7 mouse cellular contexts compared by ENCODE assay signal in genomic region chr11:4218637-4219036, GRCm38 (mm10). TPM values are rescaled to one million over a fixed set of nuclear protein-coding genes. Genes with fewer than 3 reads are reported as not detected.
DNase-seq lines count a peak whose midpoint lies in the region; ATAC-seq lines count a peak whose summit lies in the region.

No protein-coding gene starts in this region.

- H3K27me3 ChIP-seq in megakaryocyte, embryonic 14.5 days (replicated peaks) = peaks cover 54% of the 10 kb centered on the region
- peaks cover 39% of the 10 kb centered on the region for H3K27me3 ChIP-seq in forebrain, embryonic 10.5 days (ENCODE audit: poor library complexity, severe bottlenecking)
- peaks cover 27% of the 10 kb centered on the region for H3K27me3 ChIP-seq in limb, embryonic 13.5 days
- no peaks in the 10 kb centered on the region for H3K27me3 ChIP-seq in stomach, embryonic 14.5 days (ENCODE audit: control insufficient read depth, insufficient read depth, low read length)

- H3K9ac ChIP-seq in limb, embryonic 13.5 days = peak overlapping the region; percentile 69
- H3K9ac ChIP-seq in stomach, embryonic 14.5 days (replicated peaks; ENCODE audit: low read depth, low read length) = peak overlapping the region; percentile 42; the same call in 1 of the 2 replicates

- H3K27ac ChIP-seq in forebrain, embryonic 10.5 days = peak overlapping the region; percentile 66
- H3K27ac ChIP-seq in limb, embryonic 13.5 days = no peak overlapping the region
- no peak overlapping the region for H3K27ac ChIP-seq in stomach, embryonic 14.5 days (ENCODE audit: low read length)

- 6% methylated on average over 6 of the region's 6 CpGs for WGBS in forebrain, embryonic 10.5 days
- 5% methylated on average over 6 of the region's 6 CpGs for WGBS in limb, embryonic 13.5 days
- WGBS in stomach, embryonic 14.5 days = 11% methylated on average over 6 of the region's 6 CpGs

- peaks cover 5% of the 10 kb centered on the region; the same call in 1 of the 2 replicates for H3K9me3 ChIP-seq in megakaryocyte, embryonic 14.5 days
- H3K9me3 ChIP-seq in forebrain, embryonic 10.5 days = no peaks in the 10 kb centered on the region; the same call in 1 of the 2 replicates
- no peaks in the 10 kb centered on the region for H3K9me3 ChIP-seq in limb, embryonic 13.5 days
- H3K9me3 ChIP-seq in stomach, embryonic 14.5 days (ENCODE audit: control insufficient read depth, low read depth, low read length) = no peaks in the 10 kb centered on the region

- peak overlapping the region; percentile 92 for H3K4me3 ChIP-seq in megakaryocyte, embryonic 14.5 days (replicated peaks)
- H3K4me3 ChIP-seq in forebrain, embryonic 10.5 days = peak overlapping the region; percentile 64
- peak overlapping the region; percentile 54 for H3K4me3 ChIP-seq in limb, embryonic 13.5 days
- H3K4me3 ChIP-seq in stomach, embryonic 14.5 days (ENCODE audit: low read depth, low read length) = peak overlapping the region; percentile 39

- H3K4me1 ChIP-seq in megakaryocyte, embryonic 14.5 days = peaks cover 34% of the 10 kb centered on the region
- peaks cover 34% of the 10 kb centered on the region for H3K4me1 ChIP-seq in forebrain, embryonic 10.5 days
- H3K4me1 ChIP-seq in limb, embryonic 13.5 days = peaks cover 18% of the 10 kb centered on the region
- peaks cover 9% of the 10 kb centered on the region; the same call in 1 of the 2 replicates for H3K4me1 ChIP-seq in stomach, embryonic 14.5 days (ENCODE audit: control insufficient read depth, insufficient read depth, low read length)

- DNase-seq in forebrain, embryonic 10.5 days (ENCODE audit: extremely low spot score, low spot score) = no peak
- DNase-seq in layer of hippocampus, adult 9-10 months (ENCODE audit: low spot score) = no peak
- DNase-seq in left cerebral cortex, postnatal 10 days (ENCODE audit: extremely low spot score in 1 of 2, low spot score in 2 of 2) = no peak

- H3K36me3 ChIP-seq in megakaryocyte, embryonic 14.5 days (replicated peaks; ENCODE audit: low read length) = peaks cover 23% of the 10 kb centered on the region
- H3K36me3 ChIP-seq in forebrain, embryonic 10.5 days (replicated peaks) = peaks cover 28% of the 10 kb centered on the region
- H3K36me3 ChIP-seq in limb, embryonic 13.5 days = peaks cover 34% of the 10 kb centered on the region
- peaks cover 10% of the 10 kb centered on the region for H3K36me3 ChIP-seq in stomach, embryonic 14.5 days (ENCODE audit: control insufficient read depth, insufficient read depth, low read length)

- no peak for ATAC-seq in megakaryocyte, adult 5-6 weeks (ENCODE audit: poor library complexity, severe bottlenecking)
- ATAC-seq in limb, embryonic 13.5 days (ENCODE audit: low FRiP score, low read depth) = no peak
- ATAC-seq in stomach, embryonic 14.5 days (ENCODE audit: insufficient number of reproducible peaks, insufficient read depth, low FRiP score, low read depth) = no peak

- intact Hi-C loops in left cerebral cortex, postnatal 10 days (cut with DNase I) = loop anchor here (2.0 to 5.0 kb wide), 2 partner anchors 58 to 81 kb away; partner anchors contain the start of genes Ccdc157, Rnf215 and Sf3a1

- H3K4me2 ChIP-seq in limb, embryonic 13.5 days (replicated peaks) = peak overlapping the region; percentile 91
- H3K4me2 ChIP-seq in stomach, embryonic 14.5 days (replicated peaks; ENCODE audit: low read depth, low read length) = peak overlapping the region; percentile 91

RNA-seq across cellular contexts. Expression of gene Castor1, which starts 0.6 kb away (rescaled TPM):
- 1.4 TPM in 1 of 2 replicates, not detected in the other for polyA plus RNA-seq in megakaryocyte, embryonic 14.5 days (2012; ENCODE audit: insufficient read depth, low replicate concordance)
- total RNA-seq in megakaryocyte, adult 5-6 weeks (2015) = 1.2 and 1.3 TPM in 2 replicates
- total RNA-seq in megakaryocyte, adult 5-6 weeks (2017) = 1.1 and 2.3 TPM in 2 replicates
- 1.9 and 2.6 TPM in 2 replicates for polyA plus RNA-seq in forebrain, embryonic 10.5 days (2016; fragmentation: Nextera tagmentation; extraction: Ambion mirVana)
- polyA plus RNA-seq in limb, embryonic 13.5 days (2015; fragmentation: Nextera tagmentation; extraction: Ambion mirVana) = 4.5 and 4.7 TPM in 2 replicates
- 2.6 and 3.3 TPM in 2 replicates for polyA plus RNA-seq in stomach, embryonic 14.5 days (2014; fragmentation: Nextera tagmentation; extraction: Ambion mirVana)
- total RNA-seq in left cerebral cortex, postnatal 10 days (2021) = 1 to 10 TPM; 2.1 to 5.2 TPM

RNA-seq across cellular contexts. Expression of gene Osm, which starts 17.6 kb away (rescaled TPM):
- 1.2 and 6.5 TPM in 2 replicates for polyA plus RNA-seq in megakaryocyte, embryonic 14.5 days (2012; ENCODE audit: insufficient read depth, low replicate concordance)
- total RNA-seq in megakaryocyte, adult 5-6 weeks (2015) = 26.6 and 34.4 TPM in 2 replicates
- total RNA-seq in megakaryocyte, adult 5-6 weeks (2017) = 31.9 and 39.2 TPM in 2 replicates
- polyA plus RNA-seq in forebrain, embryonic 10.5 days (2016; fragmentation: Nextera tagmentation; extraction: Ambion mirVana) = 0.06 TPM in 1 of 2 replicates, not detected in the other
- 0.06 TPM in 1 of 2 replicates, not detected in the other for polyA plus RNA-seq in limb, embryonic 13.5 days (2015; fragmentation: Nextera tagmentation; extraction: Ambion mirVana)
- 0.18 TPM in 1 of 2 replicates, not detected in the other for polyA plus RNA-seq in stomach, embryonic 14.5 days (2014; fragmentation: Nextera tagmentation; extraction: Ambion mirVana)
- not detected for total RNA-seq in left cerebral cortex, postnatal 10 days (2021)

RNA-seq across cellular contexts. Expression of gene Tbc1d10a, which starts 32.0 kb away (rescaled TPM):
- polyA plus RNA-seq in megakaryocyte, embryonic 14.5 days (2012; ENCODE audit: insufficient read depth, low replicate concordance) = 8.1 and 15.8 TPM in 2 replicates
- total RNA-seq in megakaryocyte, adult 5-6 weeks (2015) = 2.5 and 3.8 TPM in 2 replicates
- 5.5 and 8.3 TPM in 2 replicates for total RNA-seq in megakaryocyte, adult 5-6 weeks (2017)
- polyA plus RNA-seq in forebrain, embryonic 10.5 days (2016; fragmentation: Nextera tagmentation; extraction: Ambion mirVana) = 24.4 and 25.4 TPM in 2 replicates
- polyA plus RNA-seq in limb, embryonic 13.5 days (2015; fragmentation: Nextera tagmentation; extraction: Ambion mirVana) = 40.2 and 42.3 TPM in 2 replicates
- 17.2 and 19.3 TPM in 2 replicates for polyA plus RNA-seq in stomach, embryonic 14.5 days (2014; fragmentation: Nextera tagmentation; extraction: Ambion mirVana)
- 10 to 100 TPM; 27.4 to 27.8 TPM for total RNA-seq in left cerebral cortex, postnatal 10 days (2021)

RNA-seq across cellular contexts. Expression of gene Lif, which starts 38.7 kb away (rescaled TPM):
- polyA plus RNA-seq in megakaryocyte, embryonic 14.5 days (2012; ENCODE audit: insufficient read depth, low replicate concordance) = 0.07 and 0.43 TPM in 2 replicates
- total RNA-seq in megakaryocyte, adult 5-6 weeks (2015) = 0.18 and 0.31 TPM in 2 replicates
- total RNA-seq in megakaryocyte, adult 5-6 weeks (2017) = 1.1 and 6.7 TPM in 2 replicates
- polyA plus RNA-seq in forebrain, embryonic 10.5 days (2016; fragmentation: Nextera tagmentation; extraction: Ambion mirVana) = 0.11 TPM in 1 of 2 replicates, not detected in the other
- polyA plus RNA-seq in limb, embryonic 13.5 days (2015; fragmentation: Nextera tagmentation; extraction: Ambion mirVana) = 0.08 TPM in 2 replicates
- 0.30 and 0.32 TPM in 2 replicates for polyA plus RNA-seq in stomach, embryonic 14.5 days (2014; fragmentation: Nextera tagmentation; extraction: Ambion mirVana)
- total RNA-seq in left cerebral cortex, postnatal 10 days (2021) = under 1 TPM in 1 of 2 experiments, not detected in 1; 0.09 TPM

RNA-seq across cellular contexts. Expression of gene Sf3a1, which starts 58.5 kb away (rescaled TPM):
- polyA plus RNA-seq in megakaryocyte, embryonic 14.5 days (2012; ENCODE audit: insufficient read depth, low replicate concordance) = 43.3 and 56.7 TPM in 2 replicates
- total RNA-seq in megakaryocyte, adult 5-6 weeks (2015) = 42.2 and 42.4 TPM in 2 replicates
- 24.8 and 28.9 TPM in 2 replicates for total RNA-seq in megakaryocyte, adult 5-6 weeks (2017)
- polyA plus RNA-seq in forebrain, embryonic 10.5 days (2016; fragmentation: Nextera tagmentation; extraction: Ambion mirVana) = 103 and 104 TPM in 2 replicates
- 57.0 and 65.7 TPM in 2 replicates for polyA plus RNA-seq in limb, embryonic 13.5 days (2015; fragmentation: Nextera tagmentation; extraction: Ambion mirVana)
- polyA plus RNA-seq in stomach, embryonic 14.5 days (2014; fragmentation: Nextera tagmentation; extraction: Ambion mirVana) = 55.3 and 59.2 TPM in 2 replicates
- 10 to 100 TPM; 73.9 to 75.1 TPM for total RNA-seq in left cerebral cortex, postnatal 10 days (2021)

Comparison
In these comparisons a context has a peak if more than half of its experiments do, and no peak if none do; other contexts are left out.
1. H3K4me3 ChIP-seq: peak in every context shown above with its lines; median percentile 92 in megakaryocyte, embryonic 14.5 days; 64 in forebrain, embryonic 10.5 days; 54 in limb, embryonic 13.5 days; 39 in stomach, embryonic 14.5 days.